ENCODE assay signal across 11 mouse cellular contexts in the genomic region with DNA sequence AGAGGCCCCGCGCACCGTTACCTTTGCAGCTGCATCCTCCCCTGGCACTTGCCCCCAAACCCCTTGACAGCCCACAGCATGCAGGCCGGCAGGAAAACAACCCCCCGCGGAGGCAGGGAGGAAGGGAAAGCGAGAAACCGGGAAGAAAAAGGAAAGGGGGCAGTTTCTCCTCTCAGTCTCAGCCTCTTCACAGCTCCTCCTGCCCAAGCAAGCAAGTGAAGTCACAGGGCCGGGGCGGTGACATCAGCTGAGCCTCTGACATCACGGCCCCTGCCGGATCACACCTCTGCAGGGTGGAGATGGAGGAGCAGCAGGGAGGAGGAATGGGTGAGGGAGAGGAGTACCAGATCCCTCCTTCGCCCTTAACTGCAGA.
DNase-seq lines count a peak whose midpoint lies in the region; ATAC-seq and TF ChIP-seq lines count a peak whose summit lies in the region.
"Had no signal": no experiment of that assay in that cellular context is flagged by ENCODE, and none has a peak within 500 bp of the region (broad histone marks: within the 10 kb centered on the region; RNA-seq: fewer than 3 reads in every experiment).

No protein-coding gene starts in this region.

- peak overlapping the region; percentile 47 for H3K4me3 ChIP-seq in heart, embryonic 13.5 days
- peak overlapping the region; percentile 77 for H3K4me3 ChIP-seq in E14TG2a.4 (replicated peaks; ENCODE audit: low read length)
- H3K4me3 ChIP-seq in forebrain, postnatal 0 days (ENCODE audit: low read depth, low read length) = peak overlapping the region; percentile 38
- peak overlapping the region; percentile 31 for H3K4me3 ChIP-seq in midbrain, embryonic 11.5 days (ENCODE audit: low read depth, low read length)
- H3K4me3 ChIP-seq: erythroblast, embryonic 14.5 days; myocyte had no signal

- H3K9ac ChIP-seq in heart, embryonic 13.5 days = peak overlapping the region; percentile 79
- peak overlapping the region; percentile 54 for H3K9ac ChIP-seq in forebrain, postnatal 0 days
- peak overlapping the region; percentile 60 for H3K9ac ChIP-seq in midbrain, embryonic 11.5 days (ENCODE audit: low read length)

- peak overlapping the region; percentile 75 for H3K4me2 ChIP-seq in heart, embryonic 13.5 days
- H3K4me2 ChIP-seq in forebrain, postnatal 0 days (ENCODE audit: low read depth) = peak overlapping the region; percentile 79
- peak overlapping the region; percentile 70 for H3K4me2 ChIP-seq in midbrain, embryonic 11.5 days

- H3K9me3 ChIP-seq in heart, embryonic 13.5 days = no peaks in the 10 kb centered on the region
- no peaks in the 10 kb centered on the region for H3K9me3 ChIP-seq in E14TG2a.4 (ENCODE audit: low read length)
- no peaks in the 10 kb centered on the region for H3K9me3 ChIP-seq in forebrain, postnatal 0 days (ENCODE audit: low read length)
- H3K9me3 ChIP-seq in midbrain, embryonic 11.5 days (ENCODE audit: control insufficient read depth, low read length) = no peaks in the 10 kb centered on the region
- H3K9me3 ChIP-seq: G1E had no signal

- no peaks in the 10 kb centered on the region for H3K36me3 ChIP-seq in heart, embryonic 13.5 days
- no peaks in the 10 kb centered on the region for H3K36me3 ChIP-seq in E14TG2a.4 (ENCODE audit: insufficient read depth, low read length)
- no peaks in the 10 kb centered on the region for H3K36me3 ChIP-seq in forebrain, postnatal 0 days (ENCODE audit: insufficient read depth)
- no peaks in the 10 kb centered on the region for H3K36me3 ChIP-seq in midbrain, embryonic 11.5 days (ENCODE audit: control insufficient read depth, insufficient read depth, low read length)
- H3K36me3 ChIP-seq: G1E had no signal

- no peak overlapping the region for H3K27ac ChIP-seq in heart, embryonic 13.5 days (replicated peaks)
- peak overlapping the region; percentile 66; the same call in 1 of the 2 replicates for H3K27ac ChIP-seq in forebrain, postnatal 0 days (ENCODE audit: low read depth, low read length)
- H3K27ac ChIP-seq in midbrain, embryonic 11.5 days (ENCODE audit: low read depth, low read length) = peak overlapping the region; percentile 75

- DNase-seq in heart, postnatal 4 days = no peak
- DNase-seq in forebrain, postnatal 0 days = no peak
- no peak for DNase-seq in midbrain, embryonic 11.5 days (ENCODE audit: low spot score, missing footprints)
- DNase-seq in ovary, postnatal 10 days (ENCODE audit: low spot score) = no peak
- DNase-seq in urinary bladder, postnatal 25 days (ENCODE audit: low spot score) = no peak
- no peak for DNase-seq in spleen, postnatal 36 days (ENCODE audit: low spot score in 2 of 2)

- peaks cover 28% of the 10 kb centered on the region for H3K4me1 ChIP-seq in heart, embryonic 13.5 days
- peaks cover 67% of the 10 kb centered on the region for H3K4me1 ChIP-seq in E14TG2a.4 (replicated peaks; ENCODE audit: low read depth, low read length)
- peaks cover 20% of the 10 kb centered on the region for H3K4me1 ChIP-seq in forebrain, postnatal 0 days (ENCODE audit: insufficient read depth)
- H3K4me1 ChIP-seq in midbrain, embryonic 11.5 days (ENCODE audit: control insufficient read depth, insufficient read depth, low read length) = peaks cover 41% of the 10 kb centered on the region

- no peak for ATAC-seq in heart, embryonic 13.5 days (ENCODE audit: extremely low read depth, insufficient number of reproducible peaks, low FRiP score, low TSS enrichment)
- peak; percentile 50 for ATAC-seq in forebrain, postnatal 0 days
- ATAC-seq in midbrain, embryonic 11.5 days (ENCODE audit: low FRiP score) = peak; percentile 26; the same call in 1 of the 2 replicates

- peaks cover 73% of the 10 kb centered on the region for H3K27me3 ChIP-seq in heart, embryonic 13.5 days (replicated peaks)
- peaks cover 68% of the 10 kb centered on the region for H3K27me3 ChIP-seq in E14TG2a.4 (ENCODE audit: insufficient read depth, low read length)
- H3K27me3 ChIP-seq in forebrain, postnatal 0 days (ENCODE audit: insufficient read depth, low read length) = no peaks in the 10 kb centered on the region
- H3K27me3 ChIP-seq in midbrain, embryonic 11.5 days (ENCODE audit: control insufficient read depth, insufficient read depth, low read length) = peaks cover 45% of the 10 kb centered on the region

- TF ChIP-seq CTCF in E14TG2a.4 (conservative IDR thresholded peaks at IDR 0.05; ENCODE audit: low read length) = no peak
- no peak for TF ChIP-seq CTCF in forebrain, postnatal 0 days (IDR thresholded peaks at IDR 0.05; ENCODE audit: low read depth)

- WGBS in heart, embryonic 13.5 days = 1% methylated on average over 13 of the region's 13 CpGs
- WGBS in forebrain, postnatal 0 days = 11% methylated on average over 13 of the region's 13 CpGs
- WGBS in midbrain, embryonic 11.5 days = 0% methylated on average over 13 of the region's 13 CpGs
